Mouse (Mus musculus) spleen, postnatal 36 days (tissue): Measurements from ENCODE around the gene Rsl1d1.
A peak's percentile ranks its signal among the peaks of the same experiment; 100 is the strongest.

Source experiments
- DNase-seq, 2 experiments: peaks; one replicate each; pipeline ENCODE4 v3.0.0; 2022; ENCODE audit warnings: low spot score in 2 of 2, mixed read lengths in 1 of 2

Gene Rsl1d1

GRCm38 (mm10) chr16:11157721-11158120 lies 45.4 kb downstream of the Rsl1d1 start:
- DNase-seq: peak; percentile 40 to 62

- no peak for DNase-seq
These were observed 48.6 kb downstream of the Rsl1d1 start for GRCm38 (mm10) chr16:11154500-11154899.

- peak; percentile 94 to 96 for DNase-seq
These were observed 59.2 kb downstream of the Rsl1d1 start for GRCm38 (mm10) chr16:11143706-11144483.
